Mouse (Mus musculus): ENCODE measurements at regions not wholly inside any gene's neighbourhood (a gene's known extent, or its start where the extent isn't known, plus 50 kb on each side); places are given as distances from the start of the nearest gene placed in this dataset.

GRCm38 (mm10) chr7:136293536-136294145 lies 577.5 kb upstream of the Mki67 start:
- Histone ChIP-seq H3K4me1 (ENCODE audit: control insufficient read depth) (no peaks in the 10 kb centered on the region), H3K36me3 (ENCODE audit: control insufficient read depth) (no peaks in the 10 kb centered on the region), H3K4me3 (replicated peaks) (no peak overlapping the region), H3K27me3 (ENCODE audit: control insufficient read depth) (no peaks in the 10 kb centered on the region), H3K9me3 (ENCODE audit: control insufficient read depth, low read length) (no peaks in the 10 kb centered on the region)
- TF ChIP-seq TAL1 (IDR thresholded peaks at IDR 0.05; ENCODE audit: low read length) (no peak), GATA1 (IDR thresholded peaks at IDR 0.05; ENCODE audit: low read length) (no peak)

DNA sequence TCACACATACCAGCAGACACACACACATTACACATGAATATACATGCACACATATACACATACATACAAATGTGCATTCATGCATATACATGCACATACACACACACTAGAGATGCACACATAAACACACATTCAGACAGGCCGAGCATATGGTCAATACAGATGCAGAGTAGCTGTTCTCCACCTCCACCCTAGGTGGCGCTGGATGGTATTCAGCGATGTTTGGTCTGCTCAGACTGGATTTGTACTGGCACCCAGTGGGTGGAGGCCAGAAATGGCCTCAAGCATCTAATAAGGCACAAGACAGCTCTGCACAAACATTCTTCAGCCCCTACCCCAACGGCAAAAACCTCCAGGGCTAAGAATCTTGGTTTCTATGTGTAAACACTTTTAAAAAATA lies 578.3 kb upstream of the Mki67 start:
- no peaks in the 10 kb centered on the region for H3K9me3 ChIP-seq (ENCODE audit: control insufficient read depth, low read length)
- H3K27me3 ChIP-seq (ENCODE audit: control insufficient read depth): no peaks in the 10 kb centered on the region
- no peak overlapping the region for H3K4me3 ChIP-seq (replicated peaks)
- TF ChIP-seq TAL1 (IDR thresholded peaks at IDR 0.05; ENCODE audit: low read length) (no peak), GATA1 (IDR thresholded peaks at IDR 0.05; ENCODE audit: low read length) (no peak)
- H3K36me3 ChIP-seq (ENCODE audit: control insufficient read depth): no peaks in the 10 kb centered on the region
- no peaks in the 10 kb centered on the region for H3K4me1 ChIP-seq (ENCODE audit: control insufficient read depth)

- TF ChIP-seq TAL1 (IDR thresholded peaks at IDR 0.05; ENCODE audit: low read length) (no peak), GATA1 (IDR thresholded peaks at IDR 0.05; ENCODE audit: low read length) (no peak)
- H3K9me3 ChIP-seq (ENCODE audit: control insufficient read depth, low read length): no peaks in the 10 kb centered on the region; the same call in 1 of the 2 replicates
Observed at GRCm38 (mm10) chr7:136297901-136298513, 581.8 kb upstream of the Mki67 start.

GRCm38 (mm10) chr7:136306137-136306536 lies 588.3 kb upstream of the Mgmt start:
- TF ChIP-seq GATA1 (IDR thresholded peaks at IDR 0.05; ENCODE audit: low read length) (no peak), TAL1 (IDR thresholded peaks at IDR 0.05; ENCODE audit: low read length) (no peak)

More at GRCm38 (mm10) chr7:136297901-136298513, 581.8 kb upstream of the Mki67 start:
- Histone ChIP-seq H3K4me1 (ENCODE audit: control insufficient read depth) (no peaks in the 10 kb centered on the region), H3K36me3 (ENCODE audit: control insufficient read depth) (no peaks in the 10 kb centered on the region), H3K4me3 (replicated peaks) (no peak overlapping the region), H3K27me3 (ENCODE audit: control insufficient read depth) (no peaks in the 10 kb centered on the region)

DNA sequence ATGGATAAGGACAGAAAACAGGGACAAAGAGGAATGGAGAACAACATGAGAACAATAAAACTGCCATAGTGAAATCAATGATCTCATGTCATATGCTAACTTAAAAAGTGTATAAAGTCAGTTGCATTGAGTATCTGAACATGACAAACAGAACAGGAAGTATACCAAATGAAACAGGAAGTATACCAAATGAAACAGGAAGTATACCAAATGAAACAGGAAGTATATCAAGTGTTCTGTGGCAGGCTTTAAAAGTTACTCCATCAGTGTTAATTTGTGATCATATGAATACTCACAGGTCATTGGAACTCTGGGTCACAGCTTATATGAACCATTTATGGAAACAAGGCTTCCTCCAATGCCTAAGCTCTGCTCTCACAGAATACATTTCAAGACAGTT lies 585.6 kb upstream of the Mgmt start:
- TF ChIP-seq GATA1 (IDR thresholded peaks at IDR 0.05; ENCODE audit: low read length): no peak
- TF ChIP-seq TAL1 (IDR thresholded peaks at IDR 0.05; ENCODE audit: low read length): no peak
- H3K36me3 ChIP-seq (ENCODE audit: control insufficient read depth): no peaks in the 10 kb centered on the region
- H3K27me3 ChIP-seq (ENCODE audit: control insufficient read depth): no peaks in the 10 kb centered on the region
- no peak overlapping the region for H3K4me3 ChIP-seq (replicated peaks)
- peaks cover 2% of the 10 kb centered on the region; the same call in 1 of the 2 replicates for H3K9me3 ChIP-seq (ENCODE audit: control insufficient read depth, low read length)
- H3K4me1 ChIP-seq (ENCODE audit: control insufficient read depth): no peaks in the 10 kb centered on the region

More at GRCm38 (mm10) chr7:136306137-136306536, 588.3 kb upstream of the Mgmt start:
- no peaks in the 10 kb centered on the region for H3K27me3 ChIP-seq (ENCODE audit: control insufficient read depth)
- H3K9me3 ChIP-seq (ENCODE audit: control insufficient read depth, low read length): no peaks in the 10 kb centered on the region; the same call in 1 of the 2 replicates
- no peaks in the 10 kb centered on the region for H3K4me1 ChIP-seq (ENCODE audit: control insufficient read depth)
- H3K36me3 ChIP-seq (ENCODE audit: control insufficient read depth): no peaks in the 10 kb centered on the region
- no peak overlapping the region for H3K4me3 ChIP-seq (replicated peaks)

DNA sequence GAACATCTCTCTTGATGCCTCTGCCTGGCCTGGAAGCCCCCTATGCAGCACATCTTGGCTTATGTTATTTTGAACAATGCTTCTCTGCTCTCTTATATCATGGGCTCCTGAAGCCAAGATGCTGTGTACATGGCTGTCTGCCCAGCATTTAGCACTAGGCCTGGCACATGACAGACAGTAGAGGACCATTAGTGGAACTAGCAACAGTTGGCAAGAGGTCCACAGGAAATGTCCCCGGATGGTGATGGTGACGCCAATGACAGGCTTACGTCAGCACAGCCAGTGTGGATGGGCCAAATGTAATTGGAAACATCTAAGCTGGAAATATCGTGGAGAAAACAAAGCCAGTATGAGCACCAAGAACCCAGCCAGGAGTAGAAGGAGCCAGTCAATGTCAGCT lies 567.1 kb upstream of the Mgmt start:
- TF ChIP-seq GATA1 (IDR thresholded peaks at IDR 0.05; ENCODE audit: low read length) (no peak), TAL1 (IDR thresholded peaks at IDR 0.05; ENCODE audit: low read length) (no peak)
- no peaks in the 10 kb centered on the region for H3K27me3 ChIP-seq (ENCODE audit: control insufficient read depth)

DNA sequence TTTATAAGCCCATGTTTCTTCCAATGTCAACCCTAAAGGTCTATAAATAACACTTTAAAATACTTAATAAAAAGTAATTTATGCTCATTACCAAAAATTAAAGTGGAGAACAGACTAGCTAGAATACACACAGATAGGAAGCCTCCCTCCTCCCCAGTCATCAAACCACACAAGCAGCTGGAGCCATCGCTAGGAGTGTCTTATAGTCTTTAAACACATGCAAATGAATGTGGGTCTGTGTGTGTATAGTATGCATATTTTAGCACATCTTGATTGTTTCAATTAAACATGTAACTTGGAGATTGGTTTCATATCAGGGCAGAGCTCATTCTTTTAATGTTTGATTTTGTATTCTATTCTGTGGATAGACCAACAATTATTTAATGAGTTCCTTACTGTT lies 564.0 kb upstream of the Mgmt start:
- H3K4me1 ChIP-seq (ENCODE audit: control insufficient read depth): no peaks in the 10 kb centered on the region
- TF ChIP-seq TAL1 (IDR thresholded peaks at IDR 0.05; ENCODE audit: low read length): no peak
- TF ChIP-seq GATA1 (IDR thresholded peaks at IDR 0.05; ENCODE audit: low read length): no peak
- H3K9me3 ChIP-seq (ENCODE audit: control insufficient read depth, low read length): no peaks in the 10 kb centered on the region
- H3K36me3 ChIP-seq (ENCODE audit: control insufficient read depth): no peaks in the 10 kb centered on the region
- no peaks in the 10 kb centered on the region for H3K27me3 ChIP-seq (ENCODE audit: control insufficient read depth)
- H3K4me3 ChIP-seq (replicated peaks): no peak overlapping the region

More for the DNA sequence above, 567.1 kb upstream of the Mgmt start:
- no peaks in the 10 kb centered on the region for H3K4me1 ChIP-seq (ENCODE audit: control insufficient read depth)
- H3K4me3 ChIP-seq (replicated peaks): no peak overlapping the region
- no peaks in the 10 kb centered on the region for H3K9me3 ChIP-seq (ENCODE audit: control insufficient read depth, low read length)
- no peaks in the 10 kb centered on the region for H3K36me3 ChIP-seq (ENCODE audit: control insufficient read depth)

DNA sequence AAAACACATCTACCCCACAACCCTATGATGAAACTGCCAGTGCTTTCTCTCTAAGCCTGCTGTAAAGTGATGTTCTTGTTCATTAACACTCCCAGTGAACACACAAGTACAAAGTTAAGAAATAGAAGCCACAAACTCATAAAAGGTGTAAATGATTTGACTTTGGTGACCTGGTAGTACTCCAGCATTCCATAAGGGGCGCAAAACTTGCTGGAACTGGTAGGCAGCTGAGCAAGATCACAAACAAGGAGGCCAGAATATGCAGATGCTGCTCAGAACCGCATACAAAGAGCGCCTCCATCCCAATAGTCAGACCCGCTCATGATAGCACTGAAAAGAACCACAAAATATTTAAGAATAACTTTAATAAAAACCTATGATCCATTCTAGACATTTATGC lies 561.6 kb upstream of the Mgmt start:
- Histone ChIP-seq H3K27me3 (ENCODE audit: control insufficient read depth) (no peaks in the 10 kb centered on the region), H3K4me1 (ENCODE audit: control insufficient read depth) (no peaks in the 10 kb centered on the region), H3K36me3 (ENCODE audit: control insufficient read depth) (no peaks in the 10 kb centered on the region), H3K4me3 (replicated peaks) (no peak overlapping the region), H3K9me3 (ENCODE audit: control insufficient read depth, low read length) (no peaks in the 10 kb centered on the region)
- TF ChIP-seq GATA1 (IDR thresholded peaks at IDR 0.05; ENCODE audit: low read length) (no peak), TAL1 (IDR thresholded peaks at IDR 0.05; ENCODE audit: low read length) (no peak)

GRCm38 (mm10) chr7:136341599-136342210 lies 552.7 kb upstream of the Mgmt start:
- no peaks in the 10 kb centered on the region for H3K9me3 ChIP-seq (ENCODE audit: control insufficient read depth, low read length)
- no peaks in the 10 kb centered on the region for H3K27me3 ChIP-seq (ENCODE audit: control insufficient read depth)
- H3K4me3 ChIP-seq (replicated peaks): no peak overlapping the region
- no peak for TF ChIP-seq TAL1 (IDR thresholded peaks at IDR 0.05; ENCODE audit: low read length)
- no peak for TF ChIP-seq GATA1 (IDR thresholded peaks at IDR 0.05; ENCODE audit: low read length)
- H3K36me3 ChIP-seq (ENCODE audit: control insufficient read depth): no peaks in the 10 kb centered on the region
- H3K4me1 ChIP-seq (ENCODE audit: control insufficient read depth): no peaks in the 10 kb centered on the region
